Mouse (Mus musculus) C2C12 (cell line): Measurements from ENCODE around the gene Dnase1l2.

Experiments
- CEBPB ChIP-seq: IDR thresholded peaks from one replicate; pipeline ENCODE4 v1.6.1; 2011; ENCODE audit warnings: low read depth, mild to moderate bottlenecking, control low read depth, moderate library complexity
- CTCF ChIP-seq: IDR thresholded peaks from one replicate; pipeline ENCODE4 v1.5.1; 2011; ENCODE audit not compliant: control insufficient read depth, insufficient read depth, insufficient read length

DNA sequence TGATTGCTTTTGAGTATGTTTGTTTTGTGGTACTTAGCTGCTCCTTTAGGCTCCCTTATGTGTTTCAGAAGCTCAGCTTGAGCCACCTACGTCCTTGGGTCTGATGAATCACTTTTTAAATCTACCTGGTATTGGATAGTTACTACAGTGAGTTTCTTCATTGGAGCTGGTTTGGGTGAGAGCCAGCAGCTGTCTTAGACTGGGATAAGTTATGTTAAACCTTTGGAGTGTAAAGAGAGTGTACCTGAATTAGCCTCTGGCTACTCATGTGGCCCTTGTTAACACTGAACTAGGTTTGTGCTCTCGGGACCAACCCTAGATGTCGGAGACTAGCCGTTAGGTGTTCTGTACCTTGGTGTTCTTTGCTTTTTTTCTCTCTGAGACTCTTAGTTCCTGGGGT lies 19.8 kb downstream of the Dnase1l2 start:
- no peak for TF ChIP-seq CTCF
- TF ChIP-seq CEBPB, result no peak
